Mouse (Mus musculus): Measurements from ENCODE around the gene Kat8. TPM values are rescaled to one million over a fixed set of nuclear protein-coding genes. Genes with fewer than 3 reads are reported as not detected.

Kat8 gene
- 14.9 and 15.5 TPM in 2 replicates for polyA plus RNA-seq (2021; fragmentation: Nextera tagmentation)
- long read RNA-seq, experiment 1, transcript Kat8-201 (11 exons, 1,579 nt), result major isoform, 22 of 27 reads
- long read RNA-seq, experiment 1, partial matches to known transcripts, result 3 of 27 reads
- long read RNA-seq, experiment 1, other reads (novel, unspliced or antisense), result 2 of 27 reads
- long read RNA-seq, experiment 2, transcript Kat8-201 (11 exons, 1,579 nt), result major isoform, 51 of 57 reads
- long read RNA-seq, experiment 2, partial matches to known transcripts, result 1 of 57 reads
- long read RNA-seq, experiment 2, other reads (novel, unspliced or antisense), result 4 of 57 reads

DNA sequence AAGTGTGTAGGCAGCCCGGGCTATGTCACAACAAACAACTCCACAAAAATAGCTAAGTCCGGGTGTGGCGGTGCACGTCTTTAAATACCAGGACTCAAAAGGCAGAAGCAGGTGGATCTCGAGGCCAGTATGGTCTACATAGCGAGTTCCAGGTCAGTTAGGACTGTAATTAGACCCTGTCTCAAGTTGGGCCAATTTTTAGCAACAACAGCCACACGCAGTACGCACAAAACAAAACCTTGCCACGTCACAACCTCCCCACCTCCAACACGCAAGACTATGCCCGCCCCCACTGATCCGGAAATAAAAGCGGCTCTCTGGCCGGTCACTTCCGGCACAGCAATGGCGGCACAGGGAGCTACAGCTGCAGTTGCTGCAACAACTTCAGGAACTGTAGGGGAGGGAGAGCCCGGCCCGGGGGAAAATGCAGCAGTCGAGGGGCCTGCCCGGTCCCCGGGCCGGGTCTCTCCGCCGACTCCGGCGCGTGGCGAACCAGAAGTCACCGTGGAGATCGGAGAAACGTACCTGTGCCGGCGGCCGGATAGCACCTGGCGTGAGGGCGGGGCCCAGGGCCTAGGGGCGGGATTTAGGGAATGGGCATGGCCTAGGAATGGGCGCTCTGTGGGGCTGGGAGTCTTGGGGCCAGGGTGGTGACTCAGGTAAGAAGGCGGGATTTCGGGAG, at the start of gene Kat8:
TSS of gene Kat8 (plus strand) at position 327 of the 682 bp plus-strand sequence.

DNA sequence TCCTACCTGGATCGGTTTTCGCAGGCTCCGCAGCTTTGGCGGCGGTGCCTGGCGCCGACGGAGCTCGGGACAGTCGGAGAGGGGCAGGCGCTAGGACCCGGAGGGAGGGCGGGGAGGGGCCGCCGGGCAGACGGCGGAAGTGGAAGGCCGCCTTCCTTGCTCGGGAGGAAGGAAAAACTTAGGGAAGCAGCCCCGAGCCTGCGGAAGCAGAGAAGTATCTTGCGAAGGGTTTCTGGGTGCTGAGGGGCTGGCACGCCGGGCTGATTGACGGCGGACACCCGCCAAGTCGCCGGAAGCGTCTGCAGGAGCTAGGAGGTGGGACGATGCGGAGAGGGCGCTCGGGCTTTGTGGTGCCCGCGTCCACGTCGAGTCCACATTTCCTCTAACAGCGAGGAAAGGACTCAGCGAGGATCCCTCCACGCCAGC, 36.3 kb upstream of the Kat8 start, which contains the start of gene Zfp646:
TSS of gene Zfp646 (plus strand) at position 181 of the 426 bp plus-strand sequence.

DNA sequence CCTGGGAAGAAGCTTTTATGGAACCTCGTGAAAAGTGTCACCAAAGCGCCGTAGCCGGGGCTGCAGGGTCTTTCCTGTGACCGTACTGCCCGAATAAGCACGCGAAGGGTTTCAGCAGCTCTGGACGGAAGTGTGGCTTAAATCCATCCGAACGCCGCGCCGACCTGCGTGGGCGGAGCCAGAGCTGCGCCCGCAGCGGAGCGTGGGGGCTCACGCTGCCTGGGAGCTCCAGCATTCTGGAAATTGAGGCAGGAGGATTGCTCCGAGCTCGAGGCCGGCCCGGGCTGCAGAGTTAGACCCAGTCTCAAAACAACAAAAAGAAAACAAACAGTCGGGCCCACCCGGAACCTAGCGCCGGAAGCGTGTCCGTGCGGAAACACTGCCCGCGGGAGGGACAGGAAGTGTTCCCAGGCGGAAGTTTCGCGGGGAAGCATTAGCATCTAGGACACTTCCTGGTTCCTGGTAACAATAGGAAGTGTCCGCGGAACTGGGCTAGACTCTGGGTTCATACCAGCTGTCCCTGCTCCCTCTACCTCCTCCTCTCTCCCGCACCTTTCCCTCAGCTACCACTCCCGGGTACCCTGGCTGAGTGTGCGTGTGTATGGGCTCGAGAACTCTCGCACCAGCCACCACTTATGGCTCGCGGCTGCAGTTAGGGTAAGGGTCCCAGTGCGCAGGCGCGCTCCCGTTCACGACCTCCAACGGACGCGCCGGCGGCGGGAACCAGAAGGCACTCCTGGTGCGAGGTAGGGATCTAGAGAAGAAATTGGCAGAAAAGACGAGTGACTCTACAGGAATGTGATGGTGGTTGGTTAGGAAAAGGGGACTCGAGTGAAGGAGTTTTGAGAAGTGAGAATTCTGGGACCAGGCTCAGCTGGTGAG, 35.6 kb upstream of the Kat8 start, which contains the start of gene Zfp668:
TSS of gene Zfp668 (minus strand) at position 362 of the 882 bp plus-strand sequence.

DNA sequence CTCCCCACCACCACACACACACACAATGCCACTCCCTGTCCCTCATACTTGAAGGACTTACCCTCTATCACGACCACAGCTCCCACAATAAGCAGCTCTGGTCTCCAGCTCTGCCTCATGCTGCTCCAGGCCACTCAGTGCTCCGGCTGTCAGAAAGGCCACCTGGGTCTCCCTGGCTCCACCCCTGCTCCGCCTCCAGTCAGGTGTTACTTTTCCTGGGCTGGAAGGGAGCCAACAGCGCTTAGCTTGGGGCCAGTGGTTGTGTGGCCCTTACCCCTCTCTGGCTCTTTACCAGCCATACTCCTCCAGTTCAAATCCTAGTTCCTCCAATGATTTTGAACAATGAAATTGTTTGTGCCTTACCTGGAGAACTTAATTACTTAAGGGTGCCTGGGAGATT, 21.5 kb upstream of the Kat8 start, which contains the start of gene Prss53:
TSS of gene Prss53 (minus strand) at position 173 of the 400 bp plus-strand sequence.

DNA sequence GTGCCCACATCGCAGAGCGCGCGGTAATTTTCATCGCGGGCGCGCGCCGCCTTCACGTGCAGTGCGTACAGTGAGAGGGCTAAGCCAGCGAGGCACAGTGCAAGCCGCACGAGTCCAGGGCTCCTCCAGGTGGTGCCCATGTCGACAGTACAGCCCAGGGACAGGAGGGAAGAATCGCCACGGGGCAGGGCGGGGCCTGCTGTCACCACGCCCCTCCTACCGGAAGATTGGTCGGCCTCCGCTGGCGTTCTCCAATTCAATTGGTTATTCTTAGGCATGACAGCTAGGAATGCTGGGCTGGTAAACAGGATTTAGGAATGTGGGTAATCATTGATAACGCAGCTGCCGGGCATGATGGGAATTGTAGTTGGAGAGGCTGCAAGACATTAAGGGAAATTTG, 16.9 kb upstream of the Kat8 start, which contains the start of the genes Gm21974 and Vkorc1:
TSS of gene Gm21974 (minus strand) at position 13 of the 400 bp plus-strand sequence.
TSS of gene Vkorc1 (minus strand) at position 176 of the 400 bp plus-strand sequence.

DNA sequence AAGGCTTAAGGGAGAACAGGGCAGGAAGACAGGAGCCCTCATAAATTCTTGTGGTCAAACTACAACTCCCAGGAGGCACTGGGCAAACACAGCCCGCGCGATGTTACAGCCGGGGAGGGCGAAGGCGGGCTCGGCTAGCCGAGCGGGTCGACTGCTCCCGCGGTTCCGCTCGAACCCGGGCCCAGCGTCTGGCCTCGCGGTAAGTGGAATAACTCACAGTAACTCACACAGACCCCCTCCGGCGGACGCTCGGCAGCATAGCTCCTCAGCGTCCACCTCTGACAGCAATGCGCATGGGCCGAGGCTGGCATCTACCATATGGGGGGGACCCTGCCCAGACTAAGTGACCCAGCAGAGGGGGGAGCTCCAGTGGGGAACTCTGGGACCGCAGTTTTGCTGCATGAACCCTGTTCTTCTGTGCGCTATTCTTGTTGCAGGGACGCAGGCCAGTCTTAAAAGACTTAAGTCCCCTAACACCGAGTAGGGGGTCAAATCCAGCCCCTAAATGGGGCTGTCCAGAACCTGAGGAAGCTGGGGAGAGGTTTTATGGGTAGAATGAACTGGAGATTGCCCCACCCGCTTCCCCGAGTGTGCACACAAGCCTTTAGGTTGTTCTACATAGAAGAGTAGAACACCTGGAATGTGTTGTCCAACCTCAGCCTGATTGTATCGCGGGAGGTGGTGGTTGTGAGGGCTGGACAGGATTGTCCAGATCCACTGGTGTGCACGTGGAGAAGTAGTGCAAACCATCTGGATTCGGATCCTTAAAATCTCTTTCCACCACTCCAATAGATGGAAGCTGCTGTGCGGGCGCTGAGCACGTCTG, 8.1 kb upstream of the Kat8 start, which contains the start of gene Bckdk:
TSS of gene Bckdk (plus strand) at position 112 of the 826 bp plus-strand sequence.

DNA sequence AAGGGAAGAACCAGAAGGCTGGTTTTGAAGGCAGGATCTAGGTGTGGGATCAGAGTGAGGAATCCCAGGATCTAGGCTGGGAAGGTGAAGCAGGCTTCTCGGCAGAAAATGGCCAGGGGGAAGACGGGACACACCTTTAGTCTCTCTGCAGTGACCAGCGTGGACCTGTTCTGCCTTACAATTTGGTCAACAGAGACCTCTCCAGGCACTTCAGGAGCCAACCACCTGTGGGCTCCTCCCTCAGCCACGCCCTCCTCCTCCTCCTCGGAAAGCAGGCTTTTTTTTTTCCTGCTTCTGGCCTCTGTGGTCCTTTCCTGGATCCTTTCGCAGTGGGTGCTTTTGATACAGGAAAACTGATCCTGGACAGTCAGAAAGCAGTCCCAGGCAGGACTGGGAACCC, 17.6 kb downstream of the Kat8 start, which contains the start of gene Prss8:
TSS of gene Prss8 (minus strand) at position 182 of the 400 bp plus-strand sequence.

DNA sequence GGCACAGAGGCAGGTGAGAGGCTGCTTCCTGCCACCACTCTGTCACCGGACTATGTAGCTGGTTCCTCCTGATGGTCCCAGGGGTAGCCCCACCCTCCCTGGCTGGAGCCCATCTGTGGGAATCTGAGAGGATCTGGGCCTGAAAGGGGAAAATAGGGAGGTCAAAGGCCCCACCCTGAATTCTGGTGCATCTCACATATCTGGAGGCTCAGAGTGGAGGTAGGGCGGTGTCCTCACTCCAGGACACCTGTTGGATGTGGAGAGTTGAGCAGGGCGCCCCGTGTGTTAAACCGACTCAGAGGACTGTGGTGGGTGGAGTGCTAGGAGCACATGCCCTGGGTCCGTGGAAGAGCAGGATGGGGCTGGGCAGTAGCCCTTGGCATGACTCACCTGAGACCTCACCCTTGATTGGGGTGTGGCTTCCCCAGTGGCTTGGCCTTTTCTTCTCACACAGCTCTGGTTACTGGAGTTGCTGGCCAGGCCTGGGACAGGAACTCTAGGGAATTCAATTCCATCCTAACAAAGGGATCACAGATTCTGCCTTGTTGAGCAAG, 34.2 kb downstream of the Kat8 start, which contains the start of gene Prss36:
TSS of gene Prss36 (minus strand) at position 256 of the 554 bp plus-strand sequence.

DNA sequence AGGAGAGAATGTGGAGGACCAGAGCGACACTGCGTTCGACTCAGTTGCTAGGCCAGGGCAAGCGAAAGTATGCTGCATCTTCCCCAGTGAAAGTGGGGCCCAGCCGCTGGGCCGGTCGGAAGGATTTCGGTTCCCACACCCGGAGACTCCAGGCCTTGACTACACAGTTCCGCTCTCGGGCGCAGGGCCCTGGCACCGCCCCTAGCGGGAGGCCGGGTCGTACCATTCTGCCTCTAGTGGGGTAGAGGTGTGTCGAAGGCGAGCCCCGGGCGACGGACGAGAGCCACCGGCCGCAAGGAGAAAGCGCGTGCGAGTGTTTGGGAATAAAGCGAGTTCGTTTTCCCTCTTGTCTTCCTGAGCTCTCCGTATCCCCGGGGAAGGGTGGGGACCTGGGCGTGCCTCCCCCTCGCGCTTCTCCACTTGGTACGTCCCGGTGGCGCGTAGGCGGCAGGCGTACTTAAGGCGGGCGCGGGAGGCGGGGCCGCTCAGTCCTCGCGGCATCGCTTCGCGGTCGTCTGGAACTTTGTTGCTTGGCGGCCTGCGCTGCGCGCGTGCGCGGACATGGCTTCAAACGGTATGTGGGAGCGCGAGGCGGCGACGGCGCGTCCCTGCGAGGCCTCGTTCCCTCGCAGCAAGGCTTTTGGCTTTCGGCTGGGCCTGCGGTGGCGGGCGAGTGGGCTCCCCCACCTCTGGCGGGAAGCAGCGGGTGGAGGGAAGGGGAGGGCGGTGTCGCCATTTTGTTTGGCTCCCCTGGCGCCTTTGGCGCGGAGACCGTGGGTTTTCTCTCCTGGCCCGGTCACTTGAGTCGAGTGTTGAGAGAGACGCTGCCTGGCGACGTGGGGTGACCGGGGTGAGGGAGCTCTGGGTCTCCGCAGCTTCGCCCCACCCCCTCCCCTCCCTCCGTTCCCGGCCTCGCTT, 54.9 kb downstream of the Kat8 start, which contains the start of gene Fus:
TSS of gene Fus (plus strand) at position 454 of the 918 bp plus-strand sequence.

Other genes starting within 250 kb of the Kat8 start
- gene Bcl7c, start 203.6 kb upstream of the Kat8 start, polyA plus RNA-seq (2021; fragmentation: Nextera tagmentation), result 5.1 and 6.0 TPM in 2 replicates
- 4.1 and 4.5 TPM in 2 replicates for gene Ctf1, start 199.8 kb upstream of the Kat8 start, polyA plus RNA-seq (2021; fragmentation: Nextera tagmentation)
- gene Ctf2, start 180.3 kb upstream of the Kat8 start, polyA plus RNA-seq (2021; fragmentation: Nextera tagmentation), result 0.08 TPM in 1 of 2 replicates, not detected in the other
- gene Fbxl19, start 168.0 kb upstream of the Kat8 start, polyA plus RNA-seq (2021; fragmentation: Nextera tagmentation), result 1.0 TPM in 2 replicates
- 31.4 and 32.6 TPM in 2 replicates for gene Orai3, start 142.7 kb upstream of the Kat8 start, polyA plus RNA-seq (2021; fragmentation: Nextera tagmentation)
- 7.7 and 12.9 TPM in 2 replicates for gene Setd1a, start 135.8 kb upstream of the Kat8 start, polyA plus RNA-seq (2021; fragmentation: Nextera tagmentation)
- not detected in 2 replicates for gene Gm49388, start 126.9 kb upstream of the Kat8 start, polyA plus RNA-seq (2021; fragmentation: Nextera tagmentation)
- gene Hsd3b7, start 111.9 kb upstream of the Kat8 start, polyA plus RNA-seq (2021; fragmentation: Nextera tagmentation), result 5.9 and 14.2 TPM in 2 replicates
- gene Stx4a, start 88.2 kb upstream of the Kat8 start, polyA plus RNA-seq (2021; fragmentation: Nextera tagmentation), result 9.9 and 10.7 TPM in 2 replicates
- gene Stx1b, start 88.0 kb upstream of the Kat8 start, polyA plus RNA-seq (2021; fragmentation: Nextera tagmentation), result 29.2 and 31.2 TPM in 2 replicates
- gene Zfp646, start 36.3 kb upstream of the Kat8 start, polyA plus RNA-seq (2021; fragmentation: Nextera tagmentation), result 4.8 and 5.7 TPM in 2 replicates
- 9.2 and 11.8 TPM in 2 replicates for gene Zfp668, start 35.7 kb upstream of the Kat8 start, polyA plus RNA-seq (2021; fragmentation: Nextera tagmentation)
- 0.75 and 0.94 TPM in 2 replicates for gene Prss53, start 21.5 kb upstream of the Kat8 start, polyA plus RNA-seq (2021; fragmentation: Nextera tagmentation)
- not detected in 2 replicates for gene Gm21974, start 17.1 kb upstream of the Kat8 start, polyA plus RNA-seq (2021; fragmentation: Nextera tagmentation)
- gene Vkorc1, start 16.9 kb upstream of the Kat8 start, polyA plus RNA-seq (2021; fragmentation: Nextera tagmentation), result 103 and 112 TPM in 2 replicates
- 53.7 and 57.1 TPM in 2 replicates for gene Bckdk, start 8.4 kb upstream of the Kat8 start, polyA plus RNA-seq (2021; fragmentation: Nextera tagmentation)
- 0.41 and 1.6 TPM in 2 replicates for gene Prss8, start 17.6 kb downstream of the Kat8 start, polyA plus RNA-seq (2021; fragmentation: Nextera tagmentation)
- 17.7 TPM in 2 replicates for gene Prss36, start 34.2 kb downstream of the Kat8 start, polyA plus RNA-seq (2021; fragmentation: Nextera tagmentation)
- 5.8 TPM in 2 replicates for gene Fus, start 54.9 kb downstream of the Kat8 start, polyA plus RNA-seq (2021; fragmentation: Nextera tagmentation)
- gene Pycard, start 81.4 kb downstream of the Kat8 start, polyA plus RNA-seq (2021; fragmentation: Nextera tagmentation), result 16.7 and 20.5 TPM in 2 replicates
- gene Trim72, start 91.4 kb downstream of the Kat8 start, polyA plus RNA-seq (2021; fragmentation: Nextera tagmentation), result not detected in 2 replicates
- gene Itgam, start 150.1 kb downstream of the Kat8 start, polyA plus RNA-seq (2021; fragmentation: Nextera tagmentation), result 3.3 and 3.4 TPM in 2 replicates
- 0.04 TPM in 1 of 2 replicates, not detected in the other for gene Gm49368, start 150.2 kb downstream of the Kat8 start, polyA plus RNA-seq (2021; fragmentation: Nextera tagmentation)
- 0.14 and 0.23 TPM in 2 replicates for gene Itgax, start 217.0 kb downstream of the Kat8 start, polyA plus RNA-seq (2021; fragmentation: Nextera tagmentation)
- gene Itgad, start 241.9 kb downstream of the Kat8 start, polyA plus RNA-seq (2021; fragmentation: Nextera tagmentation), result 0.50 and 0.52 TPM in 2 replicates